Mouse (Mus musculus) spleen, postnatal 10 days (tissue): ENCODE results near the gene A730009L09Rik.

Experiments used
- DNase-seq, 2 experiments: peaks; one replicate each; pipeline ENCODE4 v3.0.0; 2021 to 2022; ENCODE audit warnings: low spot score in 2 of 2

A730009L09Rik gene

GRCm38 (mm10) chr16:84514821-84515220 lies at the start of gene A730009L09Rik:
Gene A730009L09Rik (plus strand): TSS chr16:84515121.
- DNase-seq = no peak

GRCm38 (mm10) chr16:84465581-84466165 lies 49.2 kb upstream of the A730009L09Rik start:
- DNase-seq = no peak

GRCm38 (mm10) chr16:84468898-84469297 lies 46.0 kb upstream of the A730009L09Rik start:
- no peak for DNase-seq

GRCm38 (mm10) chr16:84469994-84470393 lies 44.9 kb upstream of the A730009L09Rik start:
- no peak for DNase-seq

GRCm38 (mm10) chr16:84473406-84473805 lies 41.5 kb upstream of the A730009L09Rik start:
- no peak for DNase-seq

GRCm38 (mm10) chr16:84474712-84475111 lies 40.2 kb upstream of the A730009L09Rik start:
- no peak for DNase-seq

- DNase-seq = no peak
Observed at GRCm38 (mm10) chr16:84476948-84477347, 38.0 kb upstream of the A730009L09Rik start.

- no peak for DNase-seq
Observed at GRCm38 (mm10) chr16:84477528-84477927, 37.4 kb upstream of the A730009L09Rik start.

GRCm38 (mm10) chr16:84477952-84478351 lies 37.0 kb upstream of the A730009L09Rik start:
- no peak for DNase-seq

- DNase-seq = no peak
Observed at GRCm38 (mm10) chr16:84485931-84486330, 29.0 kb upstream of the A730009L09Rik start.

GRCm38 (mm10) chr16:84494818-84495217 lies 20.1 kb upstream of the A730009L09Rik start:
- DNase-seq = no peak

GRCm38 (mm10) chr16:84495438-84495837 lies 19.5 kb upstream of the A730009L09Rik start:
- DNase-seq = no peak

GRCm38 (mm10) chr16:84507681-84508080 lies 7.2 kb upstream of the A730009L09Rik start:
- DNase-seq = no peak

- no peak for DNase-seq
Observed at GRCm38 (mm10) chr16:84521975-84522635, 7.2 kb downstream of the A730009L09Rik start.

- no peak for DNase-seq
Observed at GRCm38 (mm10) chr16:84523061-84523460, 8.1 kb downstream of the A730009L09Rik start.

- peak; percentile 9 to 66 for DNase-seq
Observed at GRCm38 (mm10) chr16:84527375-84527774, 12.5 kb downstream of the A730009L09Rik start.

GRCm38 (mm10) chr16:84532803-84533202 lies 17.9 kb downstream of the A730009L09Rik start:
- no peak for DNase-seq

- DNase-seq = no peak
Observed at GRCm38 (mm10) chr16:84546059-84546458, 31.1 kb downstream of the A730009L09Rik start.

GRCm38 (mm10) chr16:84549122-84549521 lies 34.2 kb downstream of the A730009L09Rik start:
- no peak for DNase-seq

- DNase-seq = no peak
Observed at GRCm38 (mm10) chr16:84550445-84550844, 35.5 kb downstream of the A730009L09Rik start.

- DNase-seq = no peak
Observed at GRCm38 (mm10) chr16:84553981-84554380, 39.1 kb downstream of the A730009L09Rik start.

- no peak for DNase-seq
Observed at GRCm38 (mm10) chr16:84558113-84558917, 43.4 kb downstream of the A730009L09Rik start.
